Mouse (Mus musculus) layer of hippocampus, adult 2 months (tissue): ENCODE measurements around the gene Tnfsf18. TPM values are rescaled to one million over a fixed set of nuclear protein-coding genes. Genes with fewer than 3 reads are reported as not detected.

Source experiments
- DNase-seq, 2 experiments: peaks; one replicate each; pipeline ENCODE4 v3.0.0; 2022; ENCODE audit warnings: low spot score in 2 of 2
- H3K27ac ChIP-seq: fragments of 200-600 bp; 2 replicates; pipeline ENCODE4 v1.8.1; 2022
- H3K4me3 ChIP-seq: fragments of 200-600 bp; 2 replicates; pipeline ENCODE4 v1.8.1; 2022; ENCODE audit warnings: mild to moderate bottlenecking
- CTCF ChIP-seq: fragments of 200-600 bp; conservative IDR thresholded peaks from 2 replicates; pipeline ENCODE4 v1.8.1; 2022; ENCODE audit warnings: antibody characterized with exemption, mild to moderate bottlenecking, moderate library complexity
- total RNA-seq, 2 experiments: library from RNA; stranded (reverse); gene quantifications; 2 replicates each; pipeline ENCODE4 v1.2.3; 2021

Tnfsf18 gene
- total RNA-seq, 2 experiments from 2014 or later, result not detected

GRCm38 (mm10) chr1:161506317-161506716, 11.9 kb downstream of the Tnfsf18 start:
- no peak for DNase-seq
- H3K27ac ChIP-seq, result no peak overlapping the region
- no peak overlapping the region for H3K4me3 ChIP-seq
- no peak for TF ChIP-seq CTCF

GRCm38 (mm10) chr1:161507623-161508047, 13.2 kb downstream of the Tnfsf18 start:
- no peak overlapping the region for H3K4me3 ChIP-seq
- no peak for DNase-seq
- H3K27ac ChIP-seq, result no peak overlapping the region
- TF ChIP-seq CTCF, result no peak

- Histone ChIP-seq H3K4me3 (no peak overlapping the region), H3K27ac (no peak overlapping the region)
- no peak for DNase-seq
- no peak for TF ChIP-seq CTCF
Observed at GRCm38 (mm10) chr1:161517355-161517754, 22.9 kb downstream of the Tnfsf18 start.

GRCm38 (mm10) chr1:161520223-161520622, 25.8 kb downstream of the Tnfsf18 start:
- no peak for DNase-seq
- TF ChIP-seq CTCF, result no peak
- Histone ChIP-seq H3K4me3 (no peak overlapping the region), H3K27ac (no peak overlapping the region)

GRCm38 (mm10) chr1:161528173-161528572, 33.7 kb downstream of the Tnfsf18 start:
- TF ChIP-seq CTCF, result no peak
- Histone ChIP-seq H3K27ac (no peak overlapping the region), H3K4me3 (no peak overlapping the region)
- no peak for DNase-seq

GRCm38 (mm10) chr1:161550596-161551095, 56.2 kb downstream of the Tnfsf18 start:
- H3K27ac ChIP-seq, result no peak overlapping the region
- no peak overlapping the region for H3K4me3 ChIP-seq
- DNase-seq, result no peak
- TF ChIP-seq CTCF, result no peak

- no peak for TF ChIP-seq CTCF
- DNase-seq, result no peak
- H3K27ac ChIP-seq, result no peak overlapping the region
Observed at GRCm38 (mm10) chr1:161552098-161552497, 57.6 kb downstream of the Tnfsf18 start.

More at GRCm38 (mm10) chr1:161552098-161552497, 57.6 kb downstream of the Tnfsf18 start:
- H3K4me3 ChIP-seq, result no peak overlapping the region

Other genes starting within 250 kb of the Tnfsf18 start
- 100 to 1,000 TPM; 328 to 335 TPM for gene Prdx6, start 243.4 kb upstream of the Tnfsf18 start, total RNA-seq
- not detected for gene Tnfsf4, start 99.2 kb upstream of the Tnfsf18 start, total RNA-seq